Mouse (Mus musculus) bone marrow macrophage, adult 2 months (primary cell): ENCODE data around the gene Il17rb.

Experiments
- CTCF ChIP-seq: IDR thresholded peaks from 2 replicates; pipeline ENCODE4 v1.5.1; 2012; ENCODE audit warnings: low read depth, mild to moderate bottlenecking, low read length, moderate library complexity
- POLR2A ChIP-seq: IDR thresholded peaks from 2 replicates; pipeline ENCODE4 v1.6.1; 2012; ENCODE audit warnings: mild to moderate bottlenecking, low read depth, low read length, borderline replicate concordance

GRCm38 (mm10) chr14:30016666-30017065, 8.0 kb upstream of the Il17rb start:
- no peak for TF ChIP-seq CTCF
- no peak for TF ChIP-seq POLR2A
